Mouse (Mus musculus): ENCODE data around the gene Nmral1. TPM values are rescaled to one million over a fixed set of nuclear protein-coding genes. Genes with fewer than 3 reads are reported as not detected.

The Nmral1 gene
- total and polyA plus RNA-seq, 3 experiments: 54.6 to 60.4 TPM; not detected in 1

GRCm38 (mm10) chr16:4713861-4714710 is 5.1 kb downstream of the Nmral1 start:
- H3K27me3 ChIP-seq (ENCODE audit: control insufficient read depth in 1 of 2, insufficient read depth in 2 of 2, low read length in 2 of 2): no peaks in the 10 kb centered on the region
- H3K9ac ChIP-seq (ENCODE audit: control insufficient read depth, low read depth, low read length, poor library complexity, severe bottlenecking): no peak overlapping the region
- H3K9me3 ChIP-seq (replicated peaks; ENCODE audit: insufficient read depth, low read length): no peaks in the 10 kb centered on the region
- no peak overlapping the region for H3K4me3 ChIP-seq (ENCODE audit: control insufficient read depth in 1 of 2, insufficient read depth in 1 of 2, low read depth in 2 of 2, low read length in 2 of 2)
- peaks cover 6 to 7% of the 10 kb centered on the region in 2 experiments for H3K36me3 ChIP-seq (ENCODE audit: control insufficient read depth in 1 of 2, insufficient read depth in 2 of 2, low read length in 2 of 2)
- no peak overlapping the region for H3K27ac ChIP-seq (ENCODE audit: control insufficient read depth, low read depth, low read length)
- H3K4me1 ChIP-seq (ENCODE audit: control insufficient read depth in 1 of 2, insufficient read depth in 2 of 2, low read length in 2 of 2): peaks cover 3 to 7% of the 10 kb centered on the region in 2 experiments; a peak in 2 of 4 replicates
- peaks cover 15% of the 10 kb centered on the region for H3K79me2 ChIP-seq (ENCODE audit: control insufficient read depth, insufficient read depth, low read length, poor library complexity)
- no peak for DNase-seq (ENCODE audit: low read depth, low spot score)
- TF ChIP-seq CHD2 (IDR thresholded peaks at IDR 0.05; ENCODE audit: low read length) (no peak), ETS1 (IDR thresholded peaks at IDR 0.05; ENCODE audit: low read depth, low read length) (no peak), USF2 (IDR thresholded peaks at IDR 0.05; ENCODE audit: borderline replicate concordance in 1 of 2, insufficient read depth in 1 of 2, low read depth in 1 of 2, low read length in 2 of 2) (no peak), NELFE (IDR thresholded peaks at IDR 0.05; ENCODE audit: low read depth, low read length) (no peak), NRF1 (IDR thresholded peaks at IDR 0.05; ENCODE audit: insufficient read depth, low read depth, low read length, poor library complexity, severe bottlenecking) (no peak), KAT2A (conservative IDR thresholded peaks at IDR 0.05; ENCODE audit: low read depth, low read length) (no peak), RCOR1 (IDR thresholded peaks at IDR 0.05; ENCODE audit: low read depth, low read length) (no peak), UBTF (IDR thresholded peaks at IDR 0.05; ENCODE audit: borderline replicate concordance, insufficient read depth, low read depth, low read length) (no peak), ZMIZ1 (IDR thresholded peaks at IDR 0.05; ENCODE audit: low read depth, low read length) (no peak), EP300 (IDR thresholded peaks at IDR 0.05; ENCODE audit: low read depth in 1 of 2, low read length in 2 of 2) (no peak), TBP (IDR thresholded peaks at IDR 0.05; ENCODE audit: low read depth, low read length) (no peak), ZKSCAN1 (IDR thresholded peaks at IDR 0.05; ENCODE audit: low read depth, low read length) (no peak), E2F4 (IDR thresholded peaks at IDR 0.05; ENCODE audit: borderline replicate concordance, low read depth, low read length) (no peak), SIN3A (IDR thresholded peaks at IDR 0.05; ENCODE audit: low read length) (no peak), POLR2AphosphoS2 (IDR thresholded peaks at IDR 0.05; ENCODE audit: low read length) (no peak), GABPA (IDR thresholded peaks at IDR 0.05; ENCODE audit: low read depth, low read length) (no peak), SMC3 (IDR thresholded peaks at IDR 0.05; ENCODE audit: low read depth, low read length) (no peak), USF1 (IDR thresholded peaks at IDR 0.05; ENCODE audit: low read depth, low read length) (no peak)

GRCm38 (mm10) chr16:4711173-4711572 is 8.0 kb downstream of the Nmral1 start:
- TF ChIP-seq POLR2AphosphoS5 (IDR thresholded peaks at IDR 0.05; ENCODE audit: borderline replicate concordance, low read depth, low read length) (no peak), TAL1 (IDR thresholded peaks at IDR 0.05; ENCODE audit: low read length) (no peak), TCF12 (IDR thresholded peaks at IDR 0.05; ENCODE audit: low read depth, low read length) (no peak), SIN3A (IDR thresholded peaks at IDR 0.05; ENCODE audit: low read length) (no peak), ELF1 (IDR thresholded peaks at IDR 0.05; ENCODE audit: low read depth, low read length) (no peak), MYB (IDR thresholded peaks at IDR 0.05; ENCODE audit: low read depth, low read length) (no peak), RCOR1 (IDR thresholded peaks at IDR 0.05; ENCODE audit: low read depth, low read length) (no peak), GATA1 (IDR thresholded peaks at IDR 0.05; ENCODE audit: low read depth, low read length) (no peak)
- H3K4me3 ChIP-seq (ENCODE audit: control insufficient read depth in 1 of 2, insufficient read depth in 1 of 2, low read depth in 2 of 2, low read length in 2 of 2): no peak overlapping the region
- no peak overlapping the region for H3K27ac ChIP-seq (ENCODE audit: control insufficient read depth, low read depth, low read length)
- no peaks in the 10 kb centered on the region for H3K27me3 ChIP-seq (ENCODE audit: control insufficient read depth in 1 of 2, insufficient read depth in 2 of 2, low read length in 2 of 2)
- DNase-seq (ENCODE audit: low read depth, low spot score): no peak
- H3K4me1 ChIP-seq (ENCODE audit: control insufficient read depth in 1 of 2, insufficient read depth in 2 of 2, low read length in 2 of 2): no peaks in the 10 kb centered on the region
- H3K79me2 ChIP-seq (ENCODE audit: control insufficient read depth, insufficient read depth, low read length, poor library complexity): no peaks in the 10 kb centered on the region; the same call in 1 of the 2 replicates
- peaks cover 0 to 15% of the 10 kb centered on the region in 2 experiments; a peak in 2 of 4 replicates for H3K36me3 ChIP-seq (ENCODE audit: control insufficient read depth in 1 of 2, insufficient read depth in 2 of 2, low read length in 2 of 2)
- H3K9me3 ChIP-seq (replicated peaks; ENCODE audit: insufficient read depth, low read length): no peaks in the 10 kb centered on the region
- no peak overlapping the region for H3K9ac ChIP-seq (ENCODE audit: control insufficient read depth, low read depth, low read length, poor library complexity, severe bottlenecking)
